Mouse (Mus musculus) intestine, postnatal 0 days (tissue): ENCODE measurements around the gene Ptprg. TPM values are rescaled to one million over a fixed set of nuclear protein-coding genes. Genes with fewer than 3 reads are reported as not detected.

Source experiments
- ATAC-seq: fragments of 200-750 bp; cut with Nextera tagmentation; 2 replicates; pipeline ENCODE4 v1.8.0; 2017; ENCODE audit warnings: mild to moderate bottlenecking, moderate TSS enrichment, moderate library complexity
- H3K27ac ChIP-seq: fragments of 300-500 bp; sonication (generic); 2 replicates; pipeline ENCODE4 v1.5.1; 2014; ENCODE audit warnings: mild to moderate bottlenecking, low read depth, low read length, moderate library complexity
- H3K27me3 ChIP-seq: fragments of 300-500 bp; sonication (generic); replicated peaks from 2 replicates; pipeline ENCODE4 v1.6.1; 2014; ENCODE audit warnings: low read length, mixed read lengths; ENCODE audit not compliant: control insufficient read depth, insufficient read depth
- H3K36me3 ChIP-seq: fragments of 300-500 bp; sonication (generic); 2 replicates; pipeline ENCODE4 v1.6.1; 2014; ENCODE audit warnings: mild to moderate bottlenecking, moderate library complexity; ENCODE audit not compliant: control insufficient read depth, insufficient read depth
- H3K4me1 ChIP-seq: fragments of 300-500 bp; sonication (generic); replicated peaks from 2 replicates; pipeline ENCODE4 v1.6.1; 2014; ENCODE audit warnings: antibody characterized with exemption, low read length, mixed read lengths; ENCODE audit not compliant: control insufficient read depth, insufficient read depth
- H3K4me2 ChIP-seq: fragments of 300-500 bp; sonication (generic); replicated peaks from 2 replicates; pipeline ENCODE4 v1.6.1; 2014; ENCODE audit warnings: low read depth, mild to moderate bottlenecking, moderate library complexity
- H3K4me3 ChIP-seq: fragments of 300-500 bp; sonication (generic); 2 replicates; pipeline ENCODE4 v1.5.1; 2014; ENCODE audit warnings: low read depth, low read length
- H3K9ac ChIP-seq: fragments of 300-500 bp; sonication (generic); 2 replicates; pipeline ENCODE4 v1.6.1; 2014; ENCODE audit warnings: mild to moderate bottlenecking, low read depth, low read length
- H3K9me3 ChIP-seq: fragments of 300-500 bp; sonication (generic); 2 replicates; pipeline ENCODE4 v1.6.1; 2016; ENCODE audit warnings: mixed run types; ENCODE audit not compliant: control insufficient read depth
- CTCF ChIP-seq: sonication (generic); IDR thresholded peaks from 2 replicates; pipeline ENCODE4 v1.5.1; 2016; ENCODE audit warnings: low read depth, mild to moderate bottlenecking, control low read depth, antibody characterized with exemption, moderate library complexity
- WGBS: fragments of 180-500 bp; shearing (Covaris S2); extraction: QIAGEN DNeasy Blood & Tissue Kit; methylation state at CpG from one replicate; pipeline ENCODE4 v1.1.7; 2014; 5-methylcytosine and 5-hydroxymethylcytosine counted together
- polyA plus RNA-seq: library from polyadenylated mRNA; unstranded; fragments of >200 nt; fragmentation: Nextera tagmentation; extraction: Ambion mirVana; gene quantifications from 2 replicates; pipeline ENCODE4 v1.2.1, GENCODE M21; 2015

Gene Ptprg
- polyA plus RNA-seq, 1 experiment from 2014 or later, result 3.7 TPM

DNA sequence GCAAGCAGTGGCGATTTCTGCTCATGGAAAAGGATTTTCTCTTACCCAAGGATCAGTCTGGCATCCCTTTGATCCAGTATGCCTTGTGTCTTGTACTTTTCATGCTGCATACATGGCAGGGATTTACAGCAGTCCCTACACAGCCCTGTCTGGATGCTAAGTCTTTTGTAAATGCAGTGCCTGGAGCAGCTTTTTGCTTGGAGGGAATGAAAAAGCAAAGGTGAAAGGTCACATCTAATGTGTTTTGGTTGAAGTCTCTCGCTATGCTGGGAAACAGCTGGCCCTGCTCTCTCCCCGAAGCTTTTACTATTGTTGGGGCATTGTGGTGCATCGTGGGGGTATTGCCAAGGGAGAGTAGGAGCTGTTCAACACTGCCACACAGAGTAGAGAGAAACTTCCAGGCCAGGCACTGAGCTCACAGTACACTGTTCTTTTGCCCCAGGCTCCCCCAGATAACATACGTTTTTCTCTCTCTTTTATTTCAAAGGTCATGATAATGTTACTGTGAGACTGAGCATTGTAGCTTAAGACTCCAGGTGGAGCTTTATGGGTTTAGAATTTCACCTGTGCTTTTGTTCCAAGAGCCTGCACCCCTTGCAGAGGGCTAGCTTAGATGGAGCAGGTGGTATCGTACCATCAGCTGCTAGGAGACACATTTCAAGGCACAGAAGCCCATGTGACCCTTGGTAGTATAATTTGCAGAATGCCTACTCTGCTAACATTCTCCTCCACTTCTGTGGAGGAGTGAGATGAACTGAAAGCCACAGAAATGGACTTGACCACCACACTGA lies 529.0 kb downstream of the Ptprg start:
- ATAC-seq, result no peak
- Histone ChIP-seq H3K4me3 (no peak overlapping the region), H3K27me3 (no peaks in the 10 kb centered on the region), H3K36me3 (no peaks in the 10 kb centered on the region), H3K4me2 (no peak overlapping the region), H3K9me3 (no peaks in the 10 kb centered on the region), H3K9ac (no peak overlapping the region), H3K27ac (no peak overlapping the region), H3K4me1 (0 out of 2 replicates have a peak, but pooled peaks cover 4% of the 10 kb centered on the region)
- no peak for TF ChIP-seq CTCF
- WGBS, result 37% methylated on average over 6 of the region's 6 CpGs

DNA sequence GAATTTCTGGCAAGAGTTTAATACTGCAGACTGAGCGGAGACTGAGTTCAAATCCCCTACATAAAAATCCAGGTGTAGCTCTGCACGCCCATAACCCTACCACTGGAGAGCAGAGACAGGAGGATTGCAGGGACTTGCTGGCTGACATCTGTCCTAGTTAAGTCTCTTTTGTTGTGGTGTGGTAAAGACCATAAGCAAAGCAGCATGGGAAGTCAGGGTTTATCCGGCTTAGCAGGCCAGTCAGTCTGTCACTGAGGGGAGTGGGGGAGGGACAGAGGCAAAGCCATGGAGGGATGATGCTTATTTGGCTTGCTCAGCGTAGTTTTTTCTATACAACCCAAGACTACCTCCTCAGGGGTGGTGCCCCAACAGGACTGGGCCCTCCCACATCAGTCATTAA lies 530.7 kb downstream of the Ptprg start:
- H3K9me3 ChIP-seq, result no peaks in the 10 kb centered on the region
- 78% methylated on average over 4 of the region's 4 CpGs for WGBS
- H3K27me3 ChIP-seq, result no peaks in the 10 kb centered on the region
- ATAC-seq, result no peak
- no peak for TF ChIP-seq CTCF
- no peak overlapping the region for H3K9ac ChIP-seq
- H3K4me1 ChIP-seq, result 0 out of 2 replicates have a peak, but pooled peaks cover 4% of the 10 kb centered on the region
- H3K27ac ChIP-seq, result no peak overlapping the region
- H3K4me2 ChIP-seq, result no peak overlapping the region
- H3K36me3 ChIP-seq, result no peaks in the 10 kb centered on the region
- no peak overlapping the region for H3K4me3 ChIP-seq

DNA sequence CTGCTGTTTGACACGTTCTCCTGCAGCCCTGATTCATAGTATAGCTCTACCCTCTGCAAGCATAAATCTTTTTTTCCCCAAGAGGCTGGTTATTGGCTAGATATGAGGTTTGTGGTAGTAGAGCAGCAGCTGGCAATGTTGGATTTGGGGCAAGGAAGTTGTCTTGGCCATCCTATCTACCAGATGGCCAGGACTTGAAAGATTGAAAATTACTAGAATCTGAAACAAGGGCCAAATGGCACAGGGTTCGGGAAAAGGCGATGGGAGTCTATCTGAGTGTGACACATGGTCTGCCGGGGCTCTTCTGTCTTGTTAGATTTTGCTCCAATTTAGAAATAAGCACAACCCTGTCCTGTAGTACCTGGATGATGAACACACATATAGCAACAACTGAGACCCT lies 531.7 kb downstream of the Ptprg start:
- WGBS, result 82% methylated on average over 4 of the region's 4 CpGs
- no peak overlapping the region for H3K27ac ChIP-seq
- H3K9me3 ChIP-seq, result no peaks in the 10 kb centered on the region
- no peak for TF ChIP-seq CTCF
- no peak for ATAC-seq
- no peak overlapping the region for H3K4me2 ChIP-seq
- H3K4me3 ChIP-seq, result no peak overlapping the region
- H3K4me1 ChIP-seq, result 0 out of 2 replicates have a peak, but pooled peaks cover 4% of the 10 kb centered on the region
- H3K27me3 ChIP-seq, result no peaks in the 10 kb centered on the region
- H3K36me3 ChIP-seq, result no peaks in the 10 kb centered on the region
- no peak overlapping the region for H3K9ac ChIP-seq

DNA sequence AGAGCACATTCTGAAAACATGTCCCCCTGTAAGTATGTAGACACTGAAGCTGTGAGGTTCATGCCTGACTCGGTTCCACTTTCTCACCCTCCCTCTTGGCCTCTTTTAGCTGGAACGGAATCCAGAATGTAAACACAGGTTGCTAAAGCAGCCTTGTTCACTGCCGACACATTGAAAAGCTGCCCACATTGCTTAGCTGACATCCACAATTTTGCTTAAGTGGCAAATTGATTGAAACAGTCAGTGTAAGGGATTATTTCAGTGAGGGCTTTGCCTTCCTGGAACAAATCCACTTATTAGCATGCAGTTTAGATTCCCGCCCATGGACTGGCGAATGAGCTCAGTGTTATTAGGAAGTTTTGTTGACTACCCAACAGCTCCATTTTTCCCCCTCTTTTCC lies 532.8 kb downstream of the Ptprg start:
- H3K9me3 ChIP-seq, result no peaks in the 10 kb centered on the region
- no peak overlapping the region for H3K4me2 ChIP-seq
- H3K27ac ChIP-seq, result no peak overlapping the region
- no peak for TF ChIP-seq CTCF
- WGBS, result 49% methylated on average over 5 of the region's 5 CpGs
- 0 out of 2 replicates have a peak, but pooled peaks cover 4% of the 10 kb centered on the region for H3K4me1 ChIP-seq
- no peaks in the 10 kb centered on the region for H3K36me3 ChIP-seq
- H3K9ac ChIP-seq, result no peak overlapping the region
- H3K4me3 ChIP-seq, result no peak overlapping the region
- no peaks in the 10 kb centered on the region for H3K27me3 ChIP-seq
- ATAC-seq, result no peak

DNA sequence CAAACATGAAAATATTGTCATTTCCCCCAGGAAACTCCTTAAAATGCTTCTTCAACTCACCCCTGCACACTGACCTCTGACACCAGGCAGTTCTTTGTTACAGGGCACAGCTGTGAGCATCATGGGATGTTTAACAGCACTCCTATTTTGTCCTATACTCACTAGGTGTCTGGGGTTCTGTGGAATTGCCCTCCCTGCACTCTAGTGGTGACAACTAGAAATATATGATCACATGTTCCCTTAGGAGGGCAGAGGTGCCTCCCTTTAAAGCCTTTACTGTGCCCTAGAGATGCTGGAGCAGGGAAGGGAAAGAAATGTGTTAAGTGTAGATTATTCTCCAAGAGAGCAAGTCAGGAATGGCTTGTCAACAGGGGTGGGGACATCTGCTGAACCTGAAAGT lies 536.6 kb downstream of the Ptprg start:
- H3K27ac ChIP-seq, result no peak overlapping the region
- no peaks in the 10 kb centered on the region for H3K27me3 ChIP-seq

GRCm38 (mm10) chr14:12091730-12092129 lies 538.4 kb downstream of the Ptprg start:
- Histone ChIP-seq H3K4me1 (no peaks in the 10 kb centered on the region), H3K4me2 (no peak overlapping the region), H3K27me3 (no peaks in the 10 kb centered on the region), H3K36me3 (no peaks in the 10 kb centered on the region), H3K4me3 (no peak overlapping the region), H3K9ac (no peak overlapping the region), H3K27ac (no peak overlapping the region), H3K9me3 (no peaks in the 10 kb centered on the region)
- WGBS, result 72% methylated on average over 3 of the region's 3 CpGs
- no peak for TF ChIP-seq CTCF
- no peak for ATAC-seq

More for the DNA sequence above, 536.6 kb downstream of the Ptprg start:
- Histone ChIP-seq H3K9ac (no peak overlapping the region), H3K4me3 (no peak overlapping the region), H3K4me2 (no peak overlapping the region), H3K9me3 (no peaks in the 10 kb centered on the region), H3K4me1 (no peaks in the 10 kb centered on the region), H3K36me3 (no peaks in the 10 kb centered on the region)
- 0 out of 2 replicates have a peak, but pooled peaks have one; percentile 41 for ATAC-seq
- peak; percentile 45 for TF ChIP-seq CTCF
